Mouse (Mus musculus): ENCODE results near the gene Hist1h2ab. TPM values are rescaled to one million over a fixed set of nuclear protein-coding genes. Genes with fewer than 3 reads are reported as not detected.
"Not testable (repeated sequence)": the region's sequence is repeated elsewhere in the genome, so short reads cannot be mapped to it uniquely, and the experiment has no call there.

The Hist1h2ab gene
- polyA plus RNA-seq, 1 experiment from 2014 or later = 10.5 TPM

DNA sequence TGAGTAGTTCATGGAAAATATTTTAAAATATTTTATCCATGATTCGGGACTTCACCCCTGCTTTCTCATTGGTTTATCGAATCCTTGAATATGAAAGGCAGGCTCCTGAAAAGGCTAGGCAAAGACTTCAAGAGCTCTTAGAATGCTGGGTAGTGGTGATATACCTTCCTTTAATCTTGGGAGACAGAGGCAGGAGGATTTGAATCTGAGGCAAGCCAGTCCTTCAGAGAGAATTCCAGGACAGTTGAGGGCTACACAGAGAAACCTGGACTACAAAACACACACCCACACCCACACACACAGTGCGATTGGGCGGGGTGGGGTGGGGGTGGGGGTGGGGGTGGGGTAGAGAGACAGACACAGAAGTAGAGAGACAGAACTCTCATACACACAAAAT lies 3.0 kb upstream of the Hist1h2ab start:
- WGBS = 7% methylated on average over 4 of the region's 4 CpGs
- Histone ChIP-seq H3K4me2 (peak overlapping the region; percentile 65), H3K9ac (no peak overlapping the region), H3K27me3 (no peaks in the 10 kb centered on the region), H3K27ac (peak overlapping the region; percentile 90; the same call in 1 of the 2 replicates), H3K9me3 (no peaks in the 10 kb centered on the region), H3K4me1 (replicated peaks) (peaks cover 16% of the 10 kb centered on the region), H3K4me3 (no peak overlapping the region), H3K36me3 (no peaks in the 10 kb centered on the region)
- ATAC-seq (ENCODE audit: low FRiP score) = no peak

DNA sequence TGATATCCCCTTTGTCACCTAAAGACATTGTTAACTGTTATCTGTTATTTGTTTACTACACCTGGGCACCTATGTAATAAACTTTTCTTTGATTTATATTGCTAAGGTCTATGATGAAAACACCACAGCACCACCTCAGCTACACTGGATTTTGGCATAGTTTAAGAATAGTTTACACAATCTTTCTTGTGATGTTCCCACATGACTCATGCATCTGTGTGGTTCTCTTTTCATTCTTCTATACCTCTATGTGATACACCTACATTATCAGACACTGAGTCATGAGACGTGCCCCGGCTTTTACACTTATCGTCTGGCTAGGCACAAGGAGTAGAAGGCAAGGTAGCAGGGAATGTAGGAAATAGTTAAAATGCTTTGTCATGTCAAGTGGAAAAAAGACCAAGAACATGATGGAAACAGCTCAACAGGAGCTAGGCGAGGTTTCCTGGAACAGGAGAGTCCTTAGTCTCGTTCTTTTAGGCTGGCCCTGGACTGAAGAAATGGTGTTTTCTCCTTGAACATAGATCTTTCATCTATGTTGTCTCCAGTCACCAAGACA lies 1.3 kb upstream of the Hist1h2ab start:
- Histone ChIP-seq H3K9ac (no peak overlapping the region), H3K4me2 (no peak overlapping the region)
- 92% methylated on average over 5 of the region's 5 CpGs for WGBS

DNA sequence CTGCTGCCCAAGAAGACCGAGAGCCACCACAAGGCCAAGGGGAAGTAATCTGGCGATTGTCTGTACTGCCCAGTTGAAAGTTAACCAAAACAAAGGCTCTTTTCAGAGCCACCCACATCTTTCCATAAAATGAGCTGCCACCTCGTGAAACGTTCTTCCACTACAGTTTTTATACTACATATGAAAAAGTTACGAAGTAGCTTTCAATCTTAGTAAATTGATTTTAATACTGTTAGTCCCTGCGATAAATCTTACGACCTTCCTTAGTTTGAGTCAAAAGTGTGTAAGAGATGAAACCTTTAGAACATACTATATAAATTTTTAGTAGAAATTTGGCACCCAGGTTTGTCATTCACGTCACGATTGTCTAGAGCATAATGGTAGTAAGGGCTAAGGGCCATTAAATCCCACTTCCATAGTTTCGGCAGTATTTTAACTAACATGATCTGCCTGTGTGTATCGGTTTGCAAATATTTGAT lies 591 bp downstream of the Hist1h2ab start:
- Histone ChIP-seq H3K27ac (peak overlapping the region; percentile 94), H3K9me3 (no peaks in the 10 kb centered on the region), H3K4me1 (replicated peaks) (peaks cover 16% of the 10 kb centered on the region), H3K27me3 (no peaks in the 10 kb centered on the region), H3K36me3 (no peaks in the 10 kb centered on the region), H3K4me2 (peak overlapping the region; percentile 69), H3K9ac (peak overlapping the region; percentile 67; the same call in 1 of the 2 replicates), H3K4me3 (peak overlapping the region; percentile 44)
- ATAC-seq (ENCODE audit: low FRiP score) = 0 out of 2 replicates have a peak, but pooled peaks have one; percentile 21
- WGBS = 2% methylated on average over 11 of the region's 11 CpGs

More for the DNA sequence above, 1.3 kb upstream of the Hist1h2ab start:
- H3K27ac ChIP-seq = no peak overlapping the region
- ATAC-seq (ENCODE audit: low FRiP score) = no peak
- no peak overlapping the region for H3K4me3 ChIP-seq
- H3K4me1 ChIP-seq (replicated peaks) = peaks cover 16% of the 10 kb centered on the region
- no peaks in the 10 kb centered on the region for H3K27me3 ChIP-seq
- H3K36me3 ChIP-seq = no peaks in the 10 kb centered on the region
- H3K9me3 ChIP-seq = no peaks in the 10 kb centered on the region

DNA sequence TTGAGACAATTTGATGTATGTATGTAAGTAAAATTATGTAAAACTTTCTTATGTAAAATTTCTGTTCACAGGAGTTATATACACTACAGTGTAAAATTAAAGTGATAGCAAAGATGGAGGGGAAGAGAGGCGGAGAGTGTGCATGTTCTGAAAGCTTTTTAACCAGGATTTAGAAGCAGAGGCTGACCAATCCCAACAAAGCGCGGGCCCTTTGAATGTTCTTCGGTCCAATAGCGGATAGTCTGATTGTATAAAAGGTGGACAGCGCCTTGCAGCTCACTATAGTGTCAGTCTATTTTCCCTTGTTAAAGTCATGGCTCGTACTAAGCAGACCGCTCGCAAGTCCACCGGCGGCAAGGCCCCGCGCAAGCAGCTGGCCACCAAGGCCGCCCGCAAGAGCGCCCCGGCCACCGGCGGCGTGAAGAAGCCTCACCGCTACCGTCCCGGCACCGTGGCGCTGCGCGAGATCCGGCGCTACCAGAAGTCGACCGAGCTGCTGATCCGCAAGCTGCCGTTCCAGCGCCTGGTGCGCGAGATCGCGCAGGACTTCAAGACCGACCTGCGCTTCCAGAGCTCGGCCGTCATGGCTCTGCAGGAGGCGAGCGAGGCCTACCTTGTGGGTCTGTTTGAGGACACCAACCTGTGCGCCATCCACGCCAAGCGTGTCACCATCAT lies 1.3 kb downstream of the Hist1h2ab start, which contains the start of gene Hist1h3b:
Hist1h3b (plus strand) TSS at position 201 of the 675 bp plus-strand sequence.
- not testable (repeated sequence) for H3K36me3 ChIP-seq, H3K27me3 ChIP-seq, H3K9me3 ChIP-seq
- peak; percentile 66 for ATAC-seq (ENCODE audit: low FRiP score)
- peak within 1 kb of the TSS; percentile 94 for H3K27ac ChIP-seq
- 2% methylated on average over 18 of the region's 47 CpGs for WGBS
- H3K4me1 ChIP-seq (replicated peaks) = peaks cover 14% of the 10 kb centered on the region
- H3K4me3 ChIP-seq = peak within 1 kb of the TSS; percentile 44
- H3K4me2 ChIP-seq = peak within 1 kb of the TSS; percentile 69
- H3K9ac ChIP-seq = peak within 1 kb of the TSS; percentile 67; the same call in 1 of the 2 replicates

DNA sequence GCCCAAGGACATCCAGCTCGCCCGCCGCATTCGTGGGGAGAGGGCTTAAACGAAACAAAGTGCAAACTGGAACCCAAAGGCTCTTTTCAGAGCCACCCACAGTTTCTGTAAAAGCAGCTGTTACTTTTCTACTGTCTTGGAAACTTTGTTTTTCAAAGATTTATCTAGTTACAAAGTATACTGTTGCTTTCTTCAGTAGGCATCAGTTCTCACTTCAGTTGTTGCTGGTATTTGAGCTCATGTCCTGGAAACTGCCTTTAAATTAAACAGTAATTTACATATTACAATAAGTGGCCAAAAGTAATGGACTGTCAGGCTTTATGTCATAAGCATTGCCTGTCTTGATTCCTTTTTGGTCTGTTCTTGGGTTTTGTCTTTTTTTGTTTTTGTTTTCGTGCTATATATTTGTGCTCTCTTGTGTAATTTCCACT lies 1.8 kb downstream of the Hist1h2ab start:
- no peaks in the 10 kb centered on the region for H3K27me3 ChIP-seq
- no peaks in the 10 kb centered on the region for H3K9me3 ChIP-seq
- no peak overlapping the region for H3K27ac ChIP-seq
- no peak for ATAC-seq (ENCODE audit: low FRiP score)
- H3K36me3 ChIP-seq = no peaks in the 10 kb centered on the region
- H3K9ac ChIP-seq = peak overlapping the region; percentile 43; the same call in 1 of the 2 replicates
- peak overlapping the region; percentile 49 for H3K4me2 ChIP-seq
- H3K4me1 ChIP-seq (replicated peaks) = peaks cover 13% of the 10 kb centered on the region
- 2% methylated on average over 6 of the region's 6 CpGs for WGBS
- H3K4me3 ChIP-seq = peak overlapping the region; percentile 26

DNA sequence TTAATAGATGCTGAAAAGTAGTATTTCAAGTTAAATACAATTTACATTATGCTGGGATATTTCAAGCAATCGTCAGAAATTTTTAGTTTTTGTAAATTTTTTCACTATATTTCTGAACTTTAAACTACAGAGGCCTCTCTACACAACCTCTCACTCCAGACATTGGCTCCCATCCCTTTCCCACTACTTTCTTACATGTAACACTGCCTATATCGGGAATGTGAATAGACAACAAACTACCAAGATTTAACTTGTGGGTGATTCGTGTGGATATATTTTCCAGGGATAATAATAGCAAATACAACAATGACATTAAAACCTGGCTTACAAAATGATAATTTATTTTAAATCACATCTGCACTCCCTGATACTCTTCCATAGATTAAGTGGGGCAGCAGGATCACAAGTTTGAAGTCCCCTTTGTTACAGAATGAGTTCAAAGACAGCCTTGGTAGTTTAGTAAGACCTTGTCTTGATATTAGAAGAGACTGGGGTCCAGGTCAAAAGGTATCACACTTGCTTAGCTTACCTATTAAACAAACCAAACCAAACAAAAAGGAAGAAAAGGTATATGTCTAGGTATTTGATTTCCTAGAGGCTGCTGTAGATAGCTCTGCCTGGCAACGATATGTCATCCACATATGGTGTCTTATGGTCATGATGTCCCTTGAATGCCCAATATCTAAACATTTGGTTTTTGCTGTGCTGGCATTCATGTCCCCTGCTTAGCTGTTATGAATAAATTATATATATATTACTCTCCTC lies 2.6 kb downstream of the Hist1h2ab start:
- ATAC-seq (ENCODE audit: low FRiP score) = no peak
- Histone ChIP-seq H3K9me3 (no peaks in the 10 kb centered on the region), H3K4me2 (no peak overlapping the region; the same call in 1 of the 2 replicates), H3K36me3 (no peaks in the 10 kb centered on the region), H3K4me3 (no peak overlapping the region), H3K4me1 (replicated peaks) (peaks cover 8% of the 10 kb centered on the region), H3K27ac (no peak overlapping the region), H3K27me3 (no peaks in the 10 kb centered on the region), H3K9ac (no peak overlapping the region)
- 55% methylated on average over 4 of the region's 4 CpGs for WGBS

DNA sequence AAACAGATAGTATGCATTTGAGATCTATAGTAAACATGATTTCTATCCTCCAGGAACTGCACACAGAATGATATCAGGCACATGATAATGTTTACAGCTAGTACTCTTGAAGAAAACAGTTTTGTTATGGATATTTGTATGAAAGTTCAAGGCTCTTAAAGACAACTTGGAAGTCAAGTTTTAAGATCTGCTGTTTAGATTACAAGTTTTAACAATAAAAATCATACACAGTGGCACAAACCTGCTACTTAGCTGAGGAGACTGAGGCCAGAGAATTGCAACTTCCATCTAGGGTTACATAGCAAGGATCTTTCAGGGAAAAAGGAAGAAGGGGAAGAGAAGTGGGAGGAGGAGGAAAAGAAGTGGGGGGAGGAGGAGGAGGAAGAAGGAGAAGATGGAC lies 4.1 kb downstream of the Hist1h2ab start:
- Histone ChIP-seq H3K4me1 (replicated peaks) (peaks cover 11% of the 10 kb centered on the region), H3K27me3 (no peaks in the 10 kb centered on the region), H3K4me3 (no peak overlapping the region), H3K9ac (no peak overlapping the region), H3K9me3 (no peaks in the 10 kb centered on the region), H3K36me3 (no peaks in the 10 kb centered on the region), H3K4me2 (no peak overlapping the region), H3K27ac (no peak overlapping the region)
- no peak for ATAC-seq (ENCODE audit: low FRiP score)

DNA sequence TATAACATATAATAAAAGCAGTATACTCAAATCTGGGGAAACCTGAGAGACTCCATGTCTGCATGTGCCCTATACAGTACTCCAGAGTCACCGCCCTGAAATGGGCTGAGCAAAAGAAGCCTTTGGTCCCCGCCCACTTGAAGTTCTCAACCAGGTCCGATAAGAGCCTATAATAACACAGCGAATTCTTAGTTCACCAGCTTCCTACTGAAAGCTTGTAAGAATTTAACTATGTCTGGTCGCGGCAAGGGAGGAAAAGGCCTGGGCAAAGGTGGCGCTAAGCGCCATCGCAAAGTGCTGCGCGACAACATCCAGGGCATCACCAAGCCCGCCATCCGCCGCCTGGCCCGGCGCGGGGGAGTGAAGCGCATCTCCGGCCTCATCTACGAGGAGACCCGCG lies 5.9 kb downstream of the Hist1h2ab start, which contains the start of gene Hist1h4b:
Hist1h4b (plus strand) TSS at position 224 of the 400 bp plus-strand sequence.
- no peaks in the 10 kb centered on the region for H3K36me3 ChIP-seq
- H3K4me2 ChIP-seq = peak within 1 kb of the TSS; percentile 66
- ATAC-seq (ENCODE audit: low FRiP score) = peak; percentile 74
- H3K27ac ChIP-seq = peak within 1 kb of the TSS; percentile 87
- 0% methylated on average over 19 of the region's 22 CpGs for WGBS
- H3K9me3 ChIP-seq = no peaks in the 10 kb centered on the region
- H3K4me3 ChIP-seq = peak within 1 kb of the TSS; percentile 39
- peaks cover 22% of the 10 kb centered on the region for H3K4me1 ChIP-seq (replicated peaks)
- peak within 1 kb of the TSS; percentile 69 for H3K9ac ChIP-seq
- no peaks in the 10 kb centered on the region for H3K27me3 ChIP-seq

DNA sequence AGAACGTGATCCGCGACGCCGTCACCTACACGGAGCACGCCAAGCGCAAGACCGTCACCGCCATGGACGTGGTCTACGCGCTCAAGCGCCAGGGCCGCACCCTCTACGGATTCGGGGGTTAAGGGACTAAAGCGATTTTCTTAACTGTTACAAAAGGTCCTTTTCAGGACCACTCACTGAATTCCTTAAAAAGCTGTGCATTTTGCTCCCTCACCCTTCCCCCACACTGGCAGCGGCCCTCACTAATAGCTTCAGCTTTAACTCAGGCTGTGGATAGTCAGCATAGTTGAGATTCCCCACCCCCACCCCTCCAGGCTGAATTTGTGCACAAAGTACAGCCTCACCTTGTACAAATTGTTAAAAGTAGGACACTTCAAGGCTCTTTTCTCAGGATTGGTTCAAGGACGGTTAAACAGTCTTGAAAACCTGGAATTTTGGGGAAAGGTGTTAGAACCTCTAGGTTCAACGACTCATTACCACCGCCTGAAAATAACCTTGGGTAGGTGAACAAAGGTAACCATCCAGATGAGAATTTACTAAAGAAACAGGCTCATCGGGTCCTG lies 6.4 kb downstream of the Hist1h2ab start:
- Histone ChIP-seq H3K9ac (peak overlapping the region; percentile 69), H3K27ac (peak overlapping the region; percentile 87), H3K4me3 (peak overlapping the region; percentile 39), H3K36me3 (no peaks in the 10 kb centered on the region), H3K4me2 (peak overlapping the region; percentile 66), H3K4me1 (replicated peaks) (peaks cover 23% of the 10 kb centered on the region), H3K27me3 (no peaks in the 10 kb centered on the region), H3K9me3 (no peaks in the 10 kb centered on the region)
- peak; percentile 25 for ATAC-seq (ENCODE audit: low FRiP score)
- under 1% methylated on average over 21 of the region's 23 CpGs for WGBS

DNA sequence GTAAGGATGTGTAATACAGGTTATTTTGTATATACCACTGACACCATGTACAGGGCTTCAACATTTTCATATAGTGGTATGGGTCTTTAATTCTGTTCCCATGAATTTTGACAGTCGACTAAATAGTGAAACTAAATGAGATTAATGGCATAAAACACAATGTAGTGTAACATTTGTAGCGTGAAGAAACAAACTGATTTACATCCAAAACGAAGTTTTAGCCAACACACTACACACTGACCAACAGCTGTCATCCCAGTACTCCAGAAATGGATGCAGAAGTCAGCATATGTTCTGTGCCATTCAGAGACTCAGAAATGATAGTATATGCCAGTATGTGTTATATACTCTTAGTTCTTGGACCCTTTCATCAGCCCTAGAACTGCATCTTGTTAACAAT lies 7.0 kb downstream of the Hist1h2ab start:
- Histone ChIP-seq H3K9ac (no peak overlapping the region), H3K27me3 (no peaks in the 10 kb centered on the region), H3K27ac (no peak overlapping the region), H3K9me3 (no peaks in the 10 kb centered on the region), H3K4me1 (replicated peaks) (peaks cover 20% of the 10 kb centered on the region), H3K4me3 (no peak overlapping the region), H3K36me3 (no peaks in the 10 kb centered on the region), H3K4me2 (no peak overlapping the region)
- no peak for ATAC-seq (ENCODE audit: low FRiP score)
- WGBS = 46% methylated on average over 3 of the region's 3 CpGs

DNA sequence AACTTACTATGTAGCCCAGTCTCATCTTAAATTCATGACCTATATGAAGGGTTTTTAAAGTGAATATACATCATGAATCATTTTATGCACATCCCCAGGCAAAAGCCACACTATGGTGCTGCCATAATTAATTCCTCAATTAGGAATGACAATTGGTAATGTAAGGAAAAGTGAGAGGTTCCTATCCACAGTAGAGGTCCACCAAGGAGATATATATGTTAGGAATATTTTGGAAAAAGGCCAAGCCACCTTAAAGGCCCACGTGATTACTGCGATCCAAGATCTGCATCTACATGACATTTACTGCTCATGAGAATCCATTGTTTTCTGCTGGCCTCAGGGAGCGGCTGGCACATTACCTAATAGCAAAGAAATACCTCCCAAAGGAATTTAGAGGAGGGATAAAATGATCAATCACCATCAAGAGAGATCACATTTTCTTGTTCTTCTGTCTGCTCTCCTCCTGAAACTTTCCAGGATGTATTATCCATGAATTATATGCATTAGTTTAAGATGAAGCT lies 8.4 kb downstream of the Hist1h2ab start:
- Histone ChIP-seq H3K36me3 (no peaks in the 10 kb centered on the region), H3K27ac (no peak overlapping the region), H3K4me2 (no peak overlapping the region), H3K4me3 (no peak overlapping the region), H3K27me3 (no peaks in the 10 kb centered on the region), H3K9me3 (no peaks in the 10 kb centered on the region), H3K4me1 (replicated peaks) (peaks cover 31% of the 10 kb centered on the region), H3K9ac (no peak overlapping the region)
- ATAC-seq (ENCODE audit: low FRiP score) = no peak
- 60% methylated on average over 3 of the region's 3 CpGs for whole genome bisulfite sequencing

DNA sequence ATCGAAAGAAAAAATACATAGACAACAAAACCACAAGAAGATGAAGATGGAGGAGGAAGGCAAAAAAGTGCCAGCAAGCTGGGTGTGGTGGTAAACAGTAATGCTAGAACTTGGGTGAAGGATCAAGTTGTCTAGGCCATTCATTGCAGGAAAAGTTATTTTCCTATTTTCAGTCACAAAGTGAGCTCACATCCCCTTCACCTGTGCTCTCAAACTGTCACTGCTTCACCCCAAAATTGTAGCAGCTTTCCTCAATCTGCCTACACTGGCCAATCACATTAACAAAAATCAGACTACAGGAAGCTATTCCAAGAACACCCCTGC lies 9.0 kb downstream of the Hist1h2ab start:
- peaks cover 33% of the 10 kb centered on the region for H3K4me1 ChIP-seq (replicated peaks)
- 67% methylated on average over 1 of the region's 1 CpGs for WGBS
- no peak for ATAC-seq (ENCODE audit: low FRiP score)
- H3K36me3 ChIP-seq = no peaks in the 10 kb centered on the region
- no peaks in the 10 kb centered on the region for H3K9me3 ChIP-seq
- H3K4me3 ChIP-seq = peak overlapping the region; percentile 53; the same call in 1 of the 2 replicates
- no peaks in the 10 kb centered on the region for H3K27me3 ChIP-seq
- peak overlapping the region; percentile 94 for H3K4me2 ChIP-seq
- H3K9ac ChIP-seq = no peak overlapping the region
- H3K27ac ChIP-seq = no peak overlapping the region; the same call in 1 of the 2 replicates
